Mouse (Mus musculus) liver, embryonic 14.5 days (tissue): ENCODE measurements around the gene Nfia.

Experiments used
- CTCF ChIP-seq: IDR thresholded peaks from 2 replicates; pipeline ENCODE4 v1.5.1; 2016; ENCODE audit warnings: antibody characterized with exemption, low read depth, control low read depth
- EP300 ChIP-seq: IDR thresholded peaks from 2 replicates; pipeline ENCODE4 v1.6.1; 2016; ENCODE audit warnings: antibody characterized with exemption, low read depth

DNA sequence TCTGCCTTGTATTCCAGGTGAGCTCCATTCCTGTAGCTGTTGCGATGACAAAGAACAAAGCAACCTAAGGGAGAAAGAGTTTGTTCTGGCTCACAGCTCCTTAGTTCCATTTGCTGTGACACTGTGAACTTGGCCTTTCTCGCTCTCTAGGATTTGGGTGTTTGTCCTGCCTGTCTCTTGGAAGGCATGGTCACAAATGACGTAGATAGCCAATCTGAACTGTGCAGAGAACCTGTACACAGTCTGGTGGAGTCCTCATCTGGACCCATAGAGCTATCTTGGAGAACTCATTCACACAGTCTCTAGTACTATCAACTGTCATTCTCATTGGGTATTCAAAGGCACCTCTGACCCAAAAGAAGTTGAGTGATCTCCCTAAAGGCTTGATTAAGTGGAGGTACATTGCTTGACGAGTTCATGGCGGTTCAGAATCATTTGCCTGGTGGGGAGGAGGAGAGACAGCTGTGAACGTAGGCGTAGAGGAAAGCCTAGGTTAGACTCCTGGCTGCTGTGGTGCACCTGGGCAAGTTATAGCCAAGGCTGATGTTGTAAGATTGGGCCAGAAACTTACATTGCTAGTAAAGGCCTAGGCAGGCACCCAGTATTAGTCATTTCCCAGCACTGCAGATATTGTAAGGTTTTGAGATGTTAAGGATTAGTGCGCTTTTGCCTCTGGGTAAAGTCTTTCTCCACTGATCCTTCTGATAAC lies 83.3 kb downstream of the Nfia start:
- no peak for TF ChIP-seq CTCF
- no peak for TF ChIP-seq EP300
